In the genomic region with DNA sequence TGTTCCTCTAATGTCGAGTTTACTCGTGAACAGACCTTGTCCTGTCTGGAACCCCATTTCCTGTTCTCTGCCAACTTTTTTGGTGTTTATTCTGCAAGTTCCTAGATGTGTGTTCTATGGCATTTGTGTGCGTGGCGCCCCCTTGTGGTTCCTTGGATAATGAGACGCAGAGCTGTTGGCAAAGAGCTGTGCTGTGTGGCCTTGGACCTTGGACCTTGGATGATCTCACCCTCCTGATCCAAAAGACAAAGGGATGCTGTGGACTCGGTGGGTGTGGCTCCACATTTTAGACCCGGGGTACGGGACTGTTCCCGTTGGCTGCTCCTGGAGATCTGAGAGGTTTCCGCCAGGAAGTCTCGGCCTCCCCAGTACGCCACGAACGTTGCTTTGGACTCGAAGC, we compare ENCODE assay signal across 10 mouse cellular contexts. TPM values are rescaled to one million over a fixed set of nuclear protein-coding genes. Genes with fewer than 3 reads are reported as not detected.
DNase-seq lines count a peak whose midpoint lies in the region; ATAC-seq and TF ChIP-seq lines count a peak whose summit lies in the region.
"Had no signal": no experiment of that assay in that cellular context is flagged by ENCODE, and none has a peak within 500 bp of the region (broad histone marks: within the 10 kb centered on the region; RNA-seq: fewer than 3 reads in every experiment).

A gene (plus strand): TSS at position 271 of the 400 bp plus-strand sequence.

- H3K9me3 ChIP-seq in hindbrain, embryonic 10.5 days = 0 out of 2 replicates have a peak, but pooled peaks cover 3% of the 10 kb centered on the region
- H3K9me3 ChIP-seq in hindbrain, embryonic 14.5 days (ENCODE audit: control insufficient read depth, low read length) = no peaks in the 10 kb centered on the region

- H3K27me3 ChIP-seq in hindbrain, embryonic 10.5 days (ENCODE audit: insufficient read depth, poor library complexity, severe bottlenecking) = no peaks in the 10 kb centered on the region
- no peaks in the 10 kb centered on the region for H3K27me3 ChIP-seq in hindbrain, embryonic 14.5 days (ENCODE audit: control insufficient read depth, insufficient read depth, low read length)
- H3K27me3 ChIP-seq in thymus, adult 2 months (ENCODE audit: control insufficient read depth, insufficient read depth, low read length) = no peaks in the 10 kb centered on the region

- DNase-seq in hindbrain, embryonic 10.5 days (ENCODE audit: low spot score) = peak; percentile 26
- DNase-seq in hindbrain, embryonic 14.5 days (ENCODE audit: low spot score) = no peak
- DNase-seq in thymus, adult 2 months = peak; percentile 16
- DNase-seq in thymus, adult 18-20 months = no peak
- DNase-seq in adrenal gland, postnatal 4 days (ENCODE audit: low spot score in 2 of 2) = peak; percentile 54 to 60
- DNase-seq in lung, postnatal 10 days = peak; percentile 50
- no peak for DNase-seq in embryo, embryonic 9.5 days (ENCODE audit: extremely low spot score)

- H3K36me3 ChIP-seq in hindbrain, embryonic 10.5 days = no peaks in the 10 kb centered on the region
- no peaks in the 10 kb centered on the region for H3K36me3 ChIP-seq in hindbrain, embryonic 14.5 days (replicated peaks; ENCODE audit: control insufficient read depth, insufficient read depth)
- no peaks in the 10 kb centered on the region for H3K36me3 ChIP-seq in thymus, adult 2 months (ENCODE audit: control insufficient read depth, insufficient read depth, low read length)

- TF ChIP-seq POLR2A in thymus, adult 2 months (IDR thresholded peaks at IDR 0.05; ENCODE audit: control insufficient read depth, extremely low read depth, insufficient read depth, low read length, poor library complexity) = no peak

- ATAC-seq in hindbrain, embryonic 14.5 days (ENCODE audit: low FRiP score) = no peak
- ATAC-seq in inflammation-experienced regulatory T-cells, adult 6 months = no peak

- TF ChIP-seq CTCF in thymus, adult 2 months (IDR thresholded peaks at IDR 0.05; ENCODE audit: borderline replicate concordance, control insufficient read depth, extremely low read depth, insufficient read depth, low read length, poor library complexity) = peak; percentile 60; the same call in 1 of the 2 replicates

- H3K9ac ChIP-seq in hindbrain, embryonic 14.5 days = no peak within 1 kb of the TSS

- 85% methylated on average over 15 of the region's 15 CpGs for WGBS in hindbrain, embryonic 10.5 days
- WGBS in hindbrain, embryonic 14.5 days = 86% methylated on average over 15 of the region's 15 CpGs
- 77% methylated on average over 15 of the region's 15 CpGs for WGBS in thymus, adult 2 months

- H3K4me1 ChIP-seq in hindbrain, embryonic 10.5 days (replicated peaks) = no peaks in the 10 kb centered on the region
- no peaks in the 10 kb centered on the region for H3K4me1 ChIP-seq in hindbrain, embryonic 14.5 days (replicated peaks; ENCODE audit: control insufficient read depth, insufficient read depth, low read length)
- no peaks in the 10 kb centered on the region for H3K4me1 ChIP-seq in thymus, adult 2 months (replicated peaks; ENCODE audit: control insufficient read depth, insufficient read depth, low read length)

- H3K4me3 ChIP-seq in hindbrain, embryonic 10.5 days = no peak within 1 kb of the TSS
- no peak within 1 kb of the TSS for H3K4me3 ChIP-seq in hindbrain, embryonic 14.5 days (replicated peaks; ENCODE audit: low read length)
- H3K4me3 ChIP-seq in thymus, adult 2 months (ENCODE audit: control insufficient read depth, insufficient read depth, low read length) = no peak within 1 kb of the TSS

- H3K27ac ChIP-seq in hindbrain, embryonic 10.5 days = no peak within 1 kb of the TSS
- no peak within 1 kb of the TSS for H3K27ac ChIP-seq in hindbrain, embryonic 14.5 days
- no peak within 1 kb of the TSS for H3K27ac ChIP-seq in thymus, adult 2 months (ENCODE audit: control insufficient read depth, insufficient read depth, low read length)

- no peak within 1 kb of the TSS for H3K4me2 ChIP-seq in hindbrain, embryonic 14.5 days (replicated peaks)

RNA-seq across cellular contexts. Expression of the gene that starts here (rescaled TPM):
- polyA plus RNA-seq in hindbrain, embryonic 10.5 days (2016; fragmentation: Nextera tagmentation; extraction: Ambion mirVana) = not detected in 2 replicates
- not detected in 2 replicates for polyA plus RNA-seq in hindbrain, embryonic 14.5 days (2014; fragmentation: Nextera tagmentation; extraction: Ambion mirVana)
- not detected in 2 replicates for polyA plus RNA-seq in thymus, adult 2 months (2012; rRNA removed)
- 1 to 10 TPM; 2.0 to 2.3 TPM for total RNA-seq in adrenal gland, postnatal 4 days (2021)
- polyA plus RNA-seq in inflammation-experienced regulatory T-cells, adult 6 months (2017; shearing (Covaris generic)) = not detected
- polyA plus RNA-seq: embryonic facial prominence, embryonic 14.5 days; neural tube, embryonic 14.5 days had no signal

Comparison
In these comparisons a context has a peak if more than half of its experiments do, and no peak if none do; other contexts are left out.
1. Peak in DNase-seq in hindbrain, embryonic 10.5 days; RNA of the gene not detected or under 1 TPM.
2. Peak in DNase-seq in thymus, adult 2 months; RNA of the gene not detected or under 1 TPM.
3. DNase-seq: peak in adrenal gland, postnatal 4 days (2 of 2) and lung, postnatal 10 days (single experiment); none in hindbrain, embryonic 14.5 days (single experiment), thymus, adult 18-20 months (0 of 2) and embryo, embryonic 9.5 days (single experiment).